Mouse (Mus musculus) activated CD4-positive, CD25-positive, alpha-beta regulatory T cell, adult 4 months (primary cell): ENCODE measurements around the gene Gps1. TPM values are rescaled to one million over a fixed set of nuclear protein-coding genes. Genes with fewer than 3 reads are reported as not detected.
"Not testable (repeated sequence)": the region's sequence is repeated elsewhere in the genome, so short reads cannot be mapped to it uniquely, and the experiment has no call there.

ENCODE experiments used
- ATAC-seq: one replicate; pipeline ENCODE4 v1.8.0; 2017
- polyA plus RNA-seq, 2 experiments: library from polyadenylated mRNA; unstranded; fragments of 100-300 nt; shearing (Covaris generic); gene quantifications; one replicate each; pipeline ENCODE4 v1.2.1; 2017

Gene Gps1
- polyA plus RNA-seq, 2 experiments from 2014 or later: 118 to 137 TPM

DNA sequence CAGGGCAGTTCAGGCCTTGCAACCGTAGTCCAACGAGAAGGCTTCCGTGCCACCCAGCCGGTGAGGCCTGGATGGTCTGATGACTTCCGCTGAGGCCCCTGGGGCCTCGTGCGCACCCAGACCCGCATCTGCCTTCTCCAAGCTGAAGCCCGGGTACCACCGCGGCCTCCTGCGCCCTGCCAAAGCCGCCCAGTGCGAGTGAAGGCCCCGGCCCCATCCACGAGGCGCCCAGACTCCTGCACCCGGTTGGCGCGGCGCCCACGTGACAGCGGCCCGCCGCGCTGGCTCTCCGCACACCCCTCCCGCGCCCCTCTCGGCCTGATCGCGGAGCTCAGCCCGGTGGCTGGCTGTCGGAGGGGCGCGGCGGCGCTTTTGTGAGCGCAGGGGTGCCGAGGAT, 39.5 kb downstream of the Gps1 start:
- peak; percentile 25 for ATAC-seq

- ATAC-seq: peak; percentile 76
Observed at GRCm38 (mm10) chr11:120823956-120824786, 40.1 kb downstream of the Gps1 start, which contains the start of gene Fasn. Fasn (minus strand) TSS chr11:120824547.

GRCm38 (mm10) chr11:120824787-120825288, 40.8 kb downstream of the Gps1 start:
- no peak for ATAC-seq

DNA sequence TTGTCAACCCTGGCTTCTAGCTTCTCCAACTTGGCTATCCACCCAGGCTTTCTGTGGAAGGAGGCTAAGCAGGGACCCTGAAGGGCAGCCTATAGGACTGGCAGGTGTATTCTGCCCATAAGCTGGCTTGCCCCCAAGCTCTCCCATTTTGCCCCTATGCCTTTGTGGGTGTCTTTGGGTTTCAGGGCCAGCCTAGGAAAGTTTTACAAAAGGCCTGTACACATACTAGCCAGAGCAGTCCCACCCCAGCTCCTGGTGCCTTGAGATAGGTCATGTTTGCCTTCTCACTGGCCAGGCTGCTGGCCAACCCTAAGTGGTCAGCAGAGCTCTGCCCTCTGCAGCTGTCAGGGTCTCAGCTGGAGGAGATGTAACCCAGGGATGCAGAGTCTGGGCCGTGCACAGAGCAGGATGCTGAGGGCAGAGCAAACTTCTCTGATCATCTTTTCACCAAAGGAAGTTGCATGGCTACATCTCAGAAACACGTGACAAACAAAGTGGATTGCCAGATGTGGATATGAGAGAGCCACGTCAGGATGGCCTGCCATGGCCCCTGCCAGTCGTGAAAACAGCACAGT, 41.3 kb downstream of the Gps1 start:
- ATAC-seq: no peak

DNA sequence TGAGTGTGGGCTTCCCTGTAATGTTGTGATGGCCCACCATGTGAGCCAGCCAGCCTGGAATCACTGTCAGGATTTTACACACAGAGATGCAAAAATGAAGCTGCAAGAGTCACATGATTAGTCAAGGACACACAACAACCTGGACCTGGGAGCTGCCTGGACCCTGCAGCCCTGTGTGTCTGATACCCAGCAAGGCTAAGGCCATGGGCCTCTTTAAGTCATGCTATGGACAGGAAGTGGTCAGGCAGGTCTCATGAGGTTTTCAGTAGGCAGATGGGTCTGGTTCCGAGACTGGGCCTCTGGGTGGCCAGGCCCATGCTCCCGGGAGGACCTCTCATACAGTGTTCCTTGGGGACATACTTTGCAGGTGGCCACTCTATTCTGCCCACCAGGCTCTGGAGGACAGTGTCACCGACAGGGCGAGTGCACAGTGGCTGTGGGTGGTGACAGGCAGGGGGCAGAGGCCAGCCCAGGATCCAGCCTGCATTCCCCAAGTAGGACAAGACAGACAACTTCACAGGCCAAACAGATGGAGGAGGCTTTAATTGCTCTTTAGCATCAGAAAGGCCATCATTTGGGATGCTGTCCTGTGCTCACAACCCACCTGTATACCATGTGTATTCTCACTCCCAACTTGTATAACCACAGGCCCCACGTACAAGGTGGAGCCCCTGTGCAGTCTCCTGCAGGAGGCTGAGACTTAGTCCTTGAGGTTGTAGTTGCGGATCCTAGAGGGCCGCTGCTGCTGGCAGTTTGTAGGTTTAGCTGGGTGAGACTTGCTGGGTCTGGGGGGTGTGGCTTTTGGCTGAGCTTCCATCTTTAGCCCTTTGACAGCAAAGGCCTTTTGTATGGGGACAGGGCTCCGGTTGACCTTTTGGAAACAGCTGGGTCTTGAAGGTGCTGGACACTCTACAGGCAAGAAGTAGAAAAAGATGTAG, 42.2 kb downstream of the Gps1 start:
- no peak for ATAC-seq

- ATAC-seq: no peak
Observed at GRCm38 (mm10) chr11:120828416-120828815, 44.3 kb downstream of the Gps1 start.

DNA sequence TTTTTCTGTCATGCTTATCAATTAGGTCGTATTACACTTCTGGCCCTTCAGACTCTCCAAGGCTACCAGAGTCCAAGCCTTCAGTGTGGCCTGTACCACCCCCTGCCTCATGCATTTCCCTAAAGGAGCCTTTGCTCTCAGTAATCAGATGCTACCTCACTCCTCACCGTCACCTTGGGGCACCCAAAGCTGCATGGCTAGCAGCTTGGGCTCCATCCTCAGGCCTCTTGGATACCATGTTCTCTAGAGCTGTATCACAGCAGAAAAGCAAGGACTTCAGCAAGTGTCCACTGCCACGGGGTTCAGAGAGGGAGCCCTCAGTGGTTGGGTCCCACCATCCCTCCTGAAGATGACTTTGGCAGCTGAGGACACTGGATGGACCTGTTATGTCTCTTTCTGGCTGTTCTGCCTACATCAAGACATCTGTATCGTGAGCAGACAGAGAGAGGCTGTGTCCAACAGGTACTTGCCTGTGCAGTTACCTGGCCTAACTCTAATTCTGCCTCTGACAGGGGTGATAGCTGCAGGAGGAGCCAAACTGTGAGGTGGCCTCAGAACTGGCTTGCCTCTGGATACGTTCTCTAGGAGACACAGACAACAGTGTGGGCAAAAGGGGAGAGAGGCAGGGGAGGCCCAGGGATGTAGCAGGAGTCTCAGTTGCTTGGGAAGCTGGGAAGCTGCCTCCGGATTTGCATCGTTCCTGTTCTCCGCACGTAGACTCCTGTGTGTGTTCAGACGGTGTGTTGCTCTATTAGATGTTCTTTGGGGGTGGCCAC, 45.9 kb downstream of the Gps1 start:
- ATAC-seq: no peak

DNA sequence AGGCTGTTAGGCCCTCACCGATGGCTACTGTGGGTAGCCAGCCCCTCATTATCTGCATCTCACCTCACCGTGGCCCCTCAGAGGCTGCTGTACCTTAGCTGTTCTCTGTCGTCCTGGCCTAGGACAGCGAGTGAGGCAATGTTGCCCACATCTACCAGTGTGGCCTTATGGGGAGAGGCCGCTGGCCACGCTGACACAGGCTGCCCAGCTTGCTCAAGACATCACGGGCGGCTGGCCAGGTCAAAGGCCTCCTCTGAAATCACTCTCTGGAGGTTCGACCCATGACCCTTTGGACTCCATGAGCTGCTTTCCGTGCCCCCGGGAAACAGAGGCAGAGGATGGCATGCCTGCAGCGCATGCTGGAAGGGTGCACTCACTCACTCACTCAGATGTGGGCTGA, 46.6 kb downstream of the Gps1 start:
- ATAC-seq: no peak

DNA sequence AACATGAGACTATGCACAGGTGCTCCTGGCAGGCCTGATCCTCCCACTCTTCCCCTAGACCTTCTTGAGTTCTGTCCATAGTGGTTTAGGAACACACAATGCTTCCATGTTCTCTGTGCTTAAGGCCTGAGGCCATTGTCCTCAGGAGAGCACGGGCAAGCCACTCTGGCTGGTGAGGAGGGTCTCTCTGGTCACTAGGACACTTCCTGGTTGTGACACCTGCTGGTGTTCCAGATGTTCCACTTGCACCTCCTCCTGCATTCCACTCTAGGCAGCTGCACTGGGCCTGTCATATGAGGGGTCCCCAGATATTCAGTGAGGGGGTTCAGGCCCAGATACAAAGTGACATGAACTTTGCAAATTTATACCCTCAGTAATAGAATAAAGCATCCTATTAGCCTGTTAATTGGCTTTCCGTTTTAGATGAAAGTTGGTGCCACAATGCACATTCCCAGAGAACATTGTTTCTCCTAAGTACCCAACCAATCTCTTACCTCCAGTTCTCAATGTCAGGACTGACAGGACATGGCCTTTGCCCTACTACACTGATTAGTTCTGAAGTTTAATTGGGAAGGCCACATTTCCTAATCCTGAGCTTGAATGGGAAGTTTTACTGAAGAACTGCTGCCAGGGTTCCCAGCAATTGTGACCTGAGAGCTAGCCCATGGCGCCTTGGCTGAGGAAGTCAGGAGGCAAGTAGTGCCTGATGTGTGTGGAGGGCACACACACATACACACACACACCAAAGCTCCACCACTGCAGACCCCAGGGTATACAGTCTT, 47.8 kb downstream of the Gps1 start:
- ATAC-seq: no peak

- ATAC-seq: not testable (repeated sequence)
Observed at GRCm38 (mm10) chr11:120832962-120833361, 48.9 kb downstream of the Gps1 start.

GRCm38 (mm10) chr11:120833555-120834280, 49.6 kb downstream of the Gps1 start:
- no peak for ATAC-seq

Other genes with a start within 250 kb of the Gps1 start
- gene Mcrip1, start 234.5 kb upstream of the Gps1 start, polyA plus RNA-seq: 100 to 1,000 TPM; 121 to 128 TPM
- gene Ppp1r27, start 233.1 kb upstream of the Gps1 start, polyA plus RNA-seq: not detected
- 100 to 1,000 TPM; 140 to 160 TPM for gene P4hb, start 211.0 kb upstream of the Gps1 start, polyA plus RNA-seq
- 100 to 1,000 TPM; 601 to 860 TPM for gene Arhgdia, start 202.6 kb upstream of the Gps1 start, polyA plus RNA-seq
- gene Alyref, start 185.9 kb upstream of the Gps1 start, polyA plus RNA-seq: 10 to 100 TPM; 18.9 to 51.6 TPM
- gene Anapc11, start 185.9 kb upstream of the Gps1 start, polyA plus RNA-seq: 100 to 1,000 TPM; 112 to 117 TPM
- not detected for gene Npb, start 175.8 kb upstream of the Gps1 start, polyA plus RNA-seq
- 100 to 1,000 TPM in 1 of 2 experiments, 10 to 100 TPM in 1; 84.5 to 112 TPM for gene Pcyt2, start 166.3 kb upstream of the Gps1 start, polyA plus RNA-seq
- gene Sirt7, start 159.0 kb upstream of the Gps1 start, polyA plus RNA-seq: 10 to 100 TPM; 50.8 to 61.8 TPM
- 10 to 100 TPM; 10.7 to 14.3 TPM for gene Mafg, start 150.7 kb upstream of the Gps1 start, polyA plus RNA-seq
- gene Pycr1, start 140.5 kb upstream of the Gps1 start, polyA plus RNA-seq: under 1 TPM in 1 of 2 experiments, not detected in 1; 0.48 TPM
- gene Myadml2, start 136.1 kb upstream of the Gps1 start, polyA plus RNA-seq: not detected
- gene Notum, start 123.1 kb upstream of the Gps1 start, polyA plus RNA-seq: not detected
- gene Aspscr1, start 111.3 kb upstream of the Gps1 start, polyA plus RNA-seq: 100 to 1,000 TPM in 1 of 2 experiments, 10 to 100 TPM in 1; 78.1 to 110 TPM
- 100 to 1,000 TPM; 163 to 165 TPM for gene Cenpx, start 70.5 kb upstream of the Gps1 start, polyA plus RNA-seq
- gene Lrrc45, start 70.3 kb upstream of the Gps1 start, polyA plus RNA-seq: 10 to 100 TPM; 19.7 to 24.1 TPM
- gene Rac3, start 62.8 kb upstream of the Gps1 start, polyA plus RNA-seq: not detected
- 10 to 100 TPM; 17.0 to 20.9 TPM for gene Dcxr, start 57.0 kb upstream of the Gps1 start, polyA plus RNA-seq
- gene Cbr2, start 52.2 kb upstream of the Gps1 start, polyA plus RNA-seq: not detected
- gene Hmga1b, start 21.5 kb upstream of the Gps1 start, polyA plus RNA-seq: 10 to 100 TPM; 35.6 to 69.1 TPM
- 1 to 10 TPM; 3.5 to 4.9 TPM for gene Rfng, start 65 bp upstream of the Gps1 start, polyA plus RNA-seq
- 10 to 100 TPM; 30.9 to 31.9 TPM for gene Dus1l, start 12.1 kb downstream of the Gps1 start, polyA plus RNA-seq
- 10 to 100 TPM; 28.8 to 40.3 TPM for gene Fasn, start 40.3 kb downstream of the Gps1 start, polyA plus RNA-seq
- under 1 TPM; 0.41 to 0.46 TPM for gene Ccdc57, start 148.6 kb downstream of the Gps1 start, polyA plus RNA-seq
- 1 to 10 TPM; 3.8 to 4.0 TPM for gene Slc16a3, start 164.2 kb downstream of the Gps1 start, polyA plus RNA-seq
- gene Csnk1d, start 207.1 kb downstream of the Gps1 start, polyA plus RNA-seq: 10 to 100 TPM; 57.0 to 62.6 TPM